In the genomic region with DNA sequence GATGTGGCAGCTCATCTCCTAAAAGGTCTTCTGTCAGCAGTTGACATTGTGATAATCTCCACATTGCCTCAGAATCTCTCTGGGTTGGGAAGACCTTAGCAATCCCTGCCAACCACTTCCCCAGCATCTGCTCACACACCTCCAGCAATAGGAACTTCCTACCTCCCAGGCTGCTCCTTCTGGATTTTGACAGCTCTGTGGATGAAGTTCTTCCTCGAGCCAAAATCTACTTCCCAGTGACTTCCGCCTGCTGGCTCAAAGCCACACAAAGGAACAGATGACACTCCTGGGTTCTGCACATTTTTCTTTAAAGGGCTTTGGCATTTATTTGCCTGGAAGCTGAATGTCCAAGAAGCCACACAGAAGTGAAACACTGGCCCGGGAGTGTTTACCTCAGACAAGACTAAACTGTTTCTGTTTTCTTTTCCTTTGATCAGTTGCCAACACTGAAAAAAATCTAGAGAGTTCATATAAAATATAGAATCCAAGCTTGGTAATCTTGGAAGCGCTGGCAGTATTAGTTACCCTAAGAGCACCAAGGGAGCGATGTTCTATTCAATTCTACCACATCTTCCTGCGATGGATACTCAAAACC, we compare ENCODE assay signal across 10 mouse cellular contexts. TPM values are rescaled to one million over a fixed set of nuclear protein-coding genes. Genes with fewer than 3 reads are reported as not detected.
DNase-seq lines count a peak whose midpoint lies in the region; ATAC-seq and TF ChIP-seq lines count a peak whose summit lies in the region.
"Had no signal": no experiment of that assay in that cellular context is flagged by ENCODE, and none has a peak within 500 bp of the region (broad histone marks: within the 10 kb centered on the region; RNA-seq: fewer than 3 reads in every experiment).

No protein-coding gene starts in this region.

- no peak overlapping the region for H3K4me3 ChIP-seq in kidney, adult 2 months (ENCODE audit: insufficient read depth, low read depth, low read length)
- no peak overlapping the region for H3K4me3 ChIP-seq in kidney, embryonic 16.5 days (ENCODE audit: low read length)
- H3K4me3 ChIP-seq in embryonic facial prominence, embryonic 10.5 days: no peak overlapping the region
- H3K4me3 ChIP-seq: megakaryocyte, embryonic 14.5 days had no signal

- TF ChIP-seq CTCF in kidney, adult 2 months (conservative IDR thresholded peaks at IDR 0.05; ENCODE audit: insufficient read depth, insufficient read length, low read depth, low read length): no peak

- WGBS in kidney, adult 2 months: 65% methylated on average over 6 of the region's 6 CpGs
- WGBS in kidney, embryonic 16.5 days: 66% methylated on average over 6 of the region's 6 CpGs
- 86% methylated on average over 6 of the region's 6 CpGs for WGBS in embryonic facial prominence, embryonic 10.5 days

- no peaks in the 10 kb centered on the region for H3K4me1 ChIP-seq in kidney, adult 2 months (ENCODE audit: control insufficient read depth, insufficient read depth, low read length)
- H3K4me1 ChIP-seq in kidney, embryonic 16.5 days (ENCODE audit: insufficient read depth, low read length): no peaks in the 10 kb centered on the region
- no peaks in the 10 kb centered on the region for H3K4me1 ChIP-seq in embryonic facial prominence, embryonic 10.5 days
- H3K4me1 ChIP-seq: megakaryocyte, embryonic 14.5 days had no signal

- DNase-seq in adrenal gland, postnatal 14 days: peak; percentile 9
- no peak for DNase-seq in adrenal gland, postnatal 10 days
- DNase-seq in kidney, adult 2 months: peak; percentile 66
- peak; percentile 45 to 49 for DNase-seq in frontal cortex, postnatal 36 days (ENCODE audit: low spot score in 2 of 2)
- DNase-seq in lung, postnatal 4 days: peak; percentile 5 to 28
- no peak for DNase-seq in Muller cell, postnatal 12 days (ENCODE audit: inconsistent ontology term)
- no peak for DNase-seq in embryonic facial prominence, embryonic 10.5 days (ENCODE audit: low spot score)
- DNase-seq: adrenal gland, postnatal 25 days had no signal

- no peak overlapping the region for H3K9ac ChIP-seq in kidney, embryonic 16.5 days (replicated peaks; ENCODE audit: low read length)

- H3K27me3 ChIP-seq in kidney, adult 2 months (replicated peaks; ENCODE audit: control insufficient read depth, insufficient read depth, low read length): no peaks in the 10 kb centered on the region
- no peaks in the 10 kb centered on the region for H3K27me3 ChIP-seq in kidney, embryonic 16.5 days (ENCODE audit: insufficient read depth, low read length)
- no peaks in the 10 kb centered on the region for H3K27me3 ChIP-seq in embryonic facial prominence, embryonic 10.5 days (replicated peaks; ENCODE audit: low read depth, poor library complexity, severe bottlenecking)

- H3K36me3 ChIP-seq in kidney, adult 2 months (ENCODE audit: control insufficient read depth, insufficient read depth, low read length): no peaks in the 10 kb centered on the region
- no peaks in the 10 kb centered on the region for H3K36me3 ChIP-seq in kidney, embryonic 16.5 days (ENCODE audit: insufficient read depth, low read length)
- H3K36me3 ChIP-seq in embryonic facial prominence, embryonic 10.5 days (replicated peaks): no peaks in the 10 kb centered on the region

- no peaks in the 10 kb centered on the region for H3K9me3 ChIP-seq in kidney, embryonic 16.5 days (ENCODE audit: low read length)
- H3K9me3 ChIP-seq in embryonic facial prominence, embryonic 10.5 days: no peaks in the 10 kb centered on the region
- H3K9me3 ChIP-seq: megakaryocyte, embryonic 14.5 days had no signal

- no peak for TF ChIP-seq POLR2A in kidney, adult 2 months (IDR thresholded peaks at IDR 0.05; ENCODE audit: low read depth, low read length)

- no peak overlapping the region for H3K27ac ChIP-seq in kidney, adult 2 months (ENCODE audit: insufficient read depth, low read depth, low read length)
- H3K27ac ChIP-seq in kidney, embryonic 16.5 days (ENCODE audit: low read length): no peak overlapping the region
- no peak overlapping the region for H3K27ac ChIP-seq in embryonic facial prominence, embryonic 10.5 days (replicated peaks)

- no peak overlapping the region for H3K4me2 ChIP-seq in kidney, embryonic 16.5 days (replicated peaks; ENCODE audit: low read depth, low read length)

- ATAC-seq in kidney, embryonic 16.5 days (ENCODE audit: low FRiP score, low TSS enrichment): no peak

RNA-seq across cellular contexts. Expression of a gene that starts 40.8 kb away (rescaled TPM):
- 23.3 and 28.8 TPM in 2 replicates for total RNA-seq in adrenal gland, postnatal 14 days (2021)
- 10 to 100 TPM; 22.5 to 25.8 TPM for total RNA-seq in adrenal gland, postnatal 10 days (2021)
- polyA plus RNA-seq in kidney, adult 2 months (2012; rRNA removed): 3.6 and 3.8 TPM in 2 replicates
- 11.2 and 12.3 TPM in 2 replicates for polyA plus RNA-seq in kidney, embryonic 16.5 days (2015; fragmentation: Nextera tagmentation; extraction: Ambion mirVana)
- 3.5 and 4.0 TPM in 2 replicates for polyA plus RNA-seq in embryonic facial prominence, embryonic 10.5 days (2016; fragmentation: Nextera tagmentation; extraction: Ambion mirVana)

Comparison
In these comparisons a context has a peak if more than half of its experiments do, and no peak if none do; other contexts are left out.
1. DNase-seq: peak in adrenal gland, postnatal 14 days (single experiment), kidney, adult 2 months (single experiment), frontal cortex, postnatal 36 days (2 of 2) and lung, postnatal 4 days (2 of 2); none in adrenal gland, postnatal 10 days (single experiment), Muller cell, postnatal 12 days (single experiment) and embryonic facial prominence, embryonic 10.5 days (single experiment).